Mouse (Mus musculus) forebrain, postnatal 0 days (tissue): ENCODE measurements around the gene Trank1. TPM values are rescaled to one million over a fixed set of nuclear protein-coding genes. Genes with fewer than 3 reads are reported as not detected.

Experiments used
- ATAC-seq: fragments of 200-750 bp; cut with Nextera tagmentation; 2 replicates; pipeline ENCODE4 v1.8.0; 2017; ENCODE audit warnings: mild to moderate bottlenecking, moderate library complexity
- DNase-seq: peaks from one replicate; pipeline ENCODE4 v3.0.0-alpha.2; 2015
- H3K27ac ChIP-seq: fragments of 300-500 bp; sonication (generic); 2 replicates; pipeline ENCODE4 v1.5.1; 2014; ENCODE audit warnings: low read depth, mild to moderate bottlenecking, antibody characterized with exemption, low read length, moderate library complexity, mixed read lengths
- H3K27me3 ChIP-seq: fragments of 300-500 bp; sonication (generic); 2 replicates; pipeline ENCODE4 v1.6.1; 2014; ENCODE audit warnings: mild to moderate bottlenecking, low read length, mixed read lengths; ENCODE audit not compliant: insufficient read depth
- H3K36me3 ChIP-seq: fragments of 300-500 bp; sonication (generic); 2 replicates; pipeline ENCODE4 v1.6.1; 2014; ENCODE audit warnings: mild to moderate bottlenecking, moderate library complexity; ENCODE audit not compliant: insufficient read depth
- H3K4me1 ChIP-seq: fragments of 300-500 bp; sonication (generic); 2 replicates; pipeline ENCODE4 v1.6.1; 2014; ENCODE audit warnings: antibody characterized with exemption; ENCODE audit not compliant: insufficient read depth
- H3K4me2 ChIP-seq: fragments of 300-500 bp; sonication (generic); 2 replicates; pipeline ENCODE4 v1.6.1; 2014; ENCODE audit warnings: low read depth, mild to moderate bottlenecking, moderate library complexity
- H3K4me3 ChIP-seq: fragments of 300-500 bp; sonication (generic); 2 replicates; pipeline ENCODE4 v1.5.1; 2014; ENCODE audit warnings: low read depth, low read length, mixed read lengths
- H3K9ac ChIP-seq: fragments of 300-500 bp; sonication (generic); 2 replicates; pipeline ENCODE4 v1.6.1; 2014; ENCODE audit warnings: mild to moderate bottlenecking
- H3K9me3 ChIP-seq: fragments of 300-500 bp; sonication (generic); 2 replicates; pipeline ENCODE4 v1.6.1; 2016; ENCODE audit warnings: low read length
- CTCF ChIP-seq: sonication (generic); IDR thresholded peaks from 2 replicates; pipeline ENCODE4 v1.5.1; 2016; ENCODE audit warnings: antibody characterized with exemption, control low read depth, low read depth
- WGBS: fragments of 180-500 bp; shearing (Covaris S2); extraction: QIAGEN DNeasy Blood & Tissue Kit; methylation state at CpG from one replicate; pipeline ENCODE4 v1.1.7; 2014; 5-methylcytosine and 5-hydroxymethylcytosine counted together
- polyA plus RNA-seq: library from polyadenylated mRNA; unstranded; fragments of >200 nt; fragmentation: Nextera tagmentation; extraction: Ambion mirVana; gene quantifications from 2 replicates; pipeline ENCODE4 v1.2.1, GENCODE M21; 2015
- total RNA-seq: library from RNA; depleted of rRNA; stranded (reverse); fragments of >200 nt; gene quantifications from 2 replicates; pipeline ENCODE4 v1.2.3, GENCODE M21; 2014

Gene Trank1
- total and polyA plus RNA-seq, 2 experiments from 2014 or later: 10.9 to 92.5 TPM

- Histone ChIP-seq H3K9ac (peak overlapping the region; percentile 93), H3K4me2 (peak overlapping the region; percentile 82), H3K27me3 (no peaks in the 10 kb centered on the region), H3K36me3 (peaks cover 16% of the 10 kb centered on the region), H3K4me3 (peak overlapping the region; percentile 62), H3K4me1 (peaks cover 42% of the 10 kb centered on the region), H3K27ac (no peak overlapping the region), H3K9me3 (no peaks in the 10 kb centered on the region)
- DNase-seq (no peak), ATAC-seq (no peak)
- no peak for TF ChIP-seq CTCF
- whole genome bisulfite sequencing: 72% methylated on average over 15 of the region's 15 CpGs
Observed at GRCm38 (mm10) chr9:111272996-111273785, 38.3 kb upstream of the Trank1 start.

- DNase-seq: no peak
- ATAC-seq: no peak
- no peak overlapping the region for H3K9ac ChIP-seq
- no peak overlapping the region for H3K4me3 ChIP-seq
- H3K4me1 ChIP-seq: peaks cover 42% of the 10 kb centered on the region
- WGBS: 91% methylated on average over 1 of the region's 1 CpGs
- H3K27me3 ChIP-seq: no peaks in the 10 kb centered on the region
- TF ChIP-seq CTCF: no peak
- H3K27ac ChIP-seq: no peak overlapping the region
- H3K36me3 ChIP-seq: peaks cover 19% of the 10 kb centered on the region
- peak overlapping the region; percentile 82; the same call in 1 of the 2 replicates for H3K4me2 ChIP-seq
- H3K9me3 ChIP-seq: no peaks in the 10 kb centered on the region
Observed at GRCm38 (mm10) chr9:111273958-111274357, 37.6 kb upstream of the Trank1 start.

- no peak for TF ChIP-seq CTCF
- peaks cover 19% of the 10 kb centered on the region for H3K36me3 ChIP-seq
- peak overlapping the region; percentile 30 for H3K4me2 ChIP-seq
- ATAC-seq (no peak), DNase-seq (no peak)
- H3K9me3 ChIP-seq: no peaks in the 10 kb centered on the region
- H3K27ac ChIP-seq: no peak overlapping the region
- 66% methylated on average over 1 of the region's 1 CpGs for WGBS
- H3K4me3 ChIP-seq: 0 out of 2 replicates have a peak overlapping the region, but pooled peaks have one; percentile 9
- H3K9ac ChIP-seq: no peak overlapping the region
- no peaks in the 10 kb centered on the region for H3K27me3 ChIP-seq
- H3K4me1 ChIP-seq: peaks cover 41% of the 10 kb centered on the region
Observed at GRCm38 (mm10) chr9:111275156-111275555, 36.4 kb upstream of the Trank1 start.

- no peak for ATAC-seq
- no peak for DNase-seq
- H3K27ac ChIP-seq: no peak overlapping the region
Observed at GRCm38 (mm10) chr9:111285061-111285460, 26.5 kb upstream of the Trank1 start.

GRCm38 (mm10) chr9:111285676-111286075, 25.9 kb upstream of the Trank1 start:
- H3K4me1 ChIP-seq: 0 out of 2 replicates have a peak, but pooled peaks cover 4% of the 10 kb centered on the region
- ATAC-seq (0 out of 2 replicates have a peak, but pooled peaks have one; percentile 19), DNase-seq (no peak)
- 20% methylated on average over 5 of the region's 5 CpGs for WGBS
- no peak overlapping the region for H3K4me3 ChIP-seq
- no peak overlapping the region for H3K9ac ChIP-seq
- H3K27ac ChIP-seq: no peak overlapping the region
- no peaks in the 10 kb centered on the region for H3K9me3 ChIP-seq
- H3K4me2 ChIP-seq: no peak overlapping the region
- H3K27me3 ChIP-seq: no peaks in the 10 kb centered on the region
- no peaks in the 10 kb centered on the region for H3K36me3 ChIP-seq
- no peak for TF ChIP-seq CTCF

More at GRCm38 (mm10) chr9:111285061-111285460, 26.5 kb upstream of the Trank1 start:
- no peak for TF ChIP-seq CTCF
- H3K4me3 ChIP-seq: no peak overlapping the region
- H3K4me2 ChIP-seq: no peak overlapping the region
- H3K27me3 ChIP-seq: no peaks in the 10 kb centered on the region
- no peaks in the 10 kb centered on the region for H3K9me3 ChIP-seq
- H3K4me1 ChIP-seq: 0 out of 2 replicates have a peak, but pooled peaks cover 4% of the 10 kb centered on the region
- 24% methylated on average over 3 of the region's 3 CpGs for WGBS
- no peaks in the 10 kb centered on the region for H3K36me3 ChIP-seq
- H3K9ac ChIP-seq: no peak overlapping the region

- 77% methylated on average over 2 of the region's 2 CpGs for WGBS
- Histone ChIP-seq H3K27ac (no peak overlapping the region), H3K9ac (no peak overlapping the region), H3K27me3 (no peaks in the 10 kb centered on the region), H3K4me2 (no peak overlapping the region), H3K4me1 (0 out of 2 replicates have a peak, but pooled peaks cover 4% of the 10 kb centered on the region), H3K9me3 (no peaks in the 10 kb centered on the region), H3K36me3 (no peaks in the 10 kb centered on the region), H3K4me3 (no peak overlapping the region)
- DNase-seq: no peak
- ATAC-seq: no peak
- TF ChIP-seq CTCF: peak; percentile 30; the same call in 1 of the 2 replicates
Observed at GRCm38 (mm10) chr9:111286468-111286867, 25.1 kb upstream of the Trank1 start.

- no peak for DNase-seq
- H3K36me3 ChIP-seq: no peaks in the 10 kb centered on the region
- no peak overlapping the region for H3K9ac ChIP-seq
- H3K4me3 ChIP-seq: no peak overlapping the region
- WGBS: 97% methylated on average over 4 of the region's 4 CpGs
- H3K4me1 ChIP-seq: 0 out of 2 replicates have a peak, but pooled peaks cover 4% of the 10 kb centered on the region
- no peak overlapping the region for H3K27ac ChIP-seq
- no peaks in the 10 kb centered on the region for H3K27me3 ChIP-seq
- H3K4me2 ChIP-seq: no peak overlapping the region
- no peaks in the 10 kb centered on the region for H3K9me3 ChIP-seq
- no peak for ATAC-seq
- no peak for TF ChIP-seq CTCF
Observed at GRCm38 (mm10) chr9:111287956-111288355, 23.6 kb upstream of the Trank1 start.
